Mouse (Mus musculus) heart, embryonic 16.5 days (tissue): ENCODE data around the gene Afap1. TPM values are rescaled to one million over a fixed set of nuclear protein-coding genes. Genes with fewer than 3 reads are reported as not detected.

Source experiments
- ATAC-seq: fragments of 200-750 bp; cut with Nextera tagmentation; replicated peaks from 2 replicates; pipeline ENCODE4 v1.8.0; 2017; ENCODE audit warnings: moderate number of reproducible peaks; ENCODE audit not compliant: insufficient read depth, low FRiP score; ENCODE audit errors: extremely low read depth
- H3K27ac ChIP-seq: fragments of 300-500 bp; sonication (generic); 2 replicates; pipeline ENCODE4 v1.5.1; 2014; ENCODE audit warnings: mild to moderate bottlenecking, low read length, control low read depth, moderate library complexity
- H3K27me3 ChIP-seq: fragments of 300-500 bp; sonication (generic); 2 replicates; pipeline ENCODE4 v1.6.1; 2014; ENCODE audit warnings: low read length, mixed read lengths; ENCODE audit not compliant: control insufficient read depth, insufficient read depth
- H3K36me3 ChIP-seq: fragments of 300-500 bp; sonication (generic); 2 replicates; pipeline ENCODE4 v1.6.1; 2014; ENCODE audit not compliant: control insufficient read depth, insufficient read depth
- H3K4me1 ChIP-seq: fragments of 300-500 bp; sonication (generic); 2 replicates; pipeline ENCODE4 v1.6.1; 2014; ENCODE audit warnings: low read length, mixed read lengths; ENCODE audit not compliant: control insufficient read depth, insufficient read depth
- H3K4me2 ChIP-seq: fragments of 300-500 bp; sonication (generic); 2 replicates; pipeline ENCODE4 v1.6.1; 2014; ENCODE audit warnings: low read depth, mild to moderate bottlenecking, control low read depth, low read length
- H3K4me3 ChIP-seq: fragments of 300-500 bp; sonication (generic); 2 replicates; pipeline ENCODE4 v1.5.1; 2014; ENCODE audit warnings: mild to moderate bottlenecking, control low read depth, low read length
- H3K9ac ChIP-seq: fragments of 300-500 bp; sonication (generic); 2 replicates; pipeline ENCODE4 v1.6.1; 2014; ENCODE audit warnings: low read length, control low read depth
- H3K9me3 ChIP-seq: fragments of 300-500 bp; sonication (generic); replicated peaks from 2 replicates; pipeline ENCODE4 v1.6.1; 2016; ENCODE audit warnings: low read length; ENCODE audit not compliant: control insufficient read depth
- WGBS: fragments of 180-500 bp; shearing (Covaris S2); extraction: QIAGEN DNeasy Blood & Tissue Kit; methylation state at CpG from one replicate; pipeline ENCODE4 v1.1.7; 2014; 5-methylcytosine and 5-hydroxymethylcytosine counted together
- polyA plus RNA-seq: library from polyadenylated mRNA; unstranded; fragments of >200 nt; fragmentation: Nextera tagmentation; extraction: Ambion mirVana; gene quantifications from 2 replicates; pipeline ENCODE4 v1.2.1, GENCODE M21; 2015

The Afap1 gene
- polyA plus RNA-seq, 1 experiment from 2014 or later, result 24.5 TPM

- H3K9me3 ChIP-seq, result no peaks in the 10 kb centered on the region
- ATAC-seq, result peak; percentile 75
- WGBS, result 31% methylated on average over 12 of the region's 12 CpGs
- H3K9ac ChIP-seq, result peak overlapping the region; percentile 53
- H3K4me2 ChIP-seq, result peak overlapping the region; percentile 45
- H3K27me3 ChIP-seq, result no peaks in the 10 kb centered on the region
- H3K36me3 ChIP-seq, result peaks cover 3% of the 10 kb centered on the region; the same call in 1 of the 2 replicates
- peak overlapping the region; percentile 81 for H3K27ac ChIP-seq
- no peak overlapping the region for H3K4me3 ChIP-seq
- H3K4me1 ChIP-seq, result peaks cover 78% of the 10 kb centered on the region
Measured at GRCm38 (mm10) chr5:35901226-35901809, 8.2 kb downstream of the Afap1 start.

- H3K4me2 ChIP-seq, result peak overlapping the region; percentile 31
- H3K27me3 ChIP-seq, result no peaks in the 10 kb centered on the region
- peak overlapping the region; percentile 28 for H3K9ac ChIP-seq
- H3K9me3 ChIP-seq, result no peaks in the 10 kb centered on the region
- H3K36me3 ChIP-seq, result 0 out of 2 replicates have a peak, but pooled peaks cover 3% of the 10 kb centered on the region
- no peak for ATAC-seq
- WGBS, result 28% methylated on average over 8 of the region's 8 CpGs
- H3K4me3 ChIP-seq, result no peak overlapping the region
- peaks cover 81% of the 10 kb centered on the region for H3K4me1 ChIP-seq
- peak overlapping the region; percentile 85 for H3K27ac ChIP-seq
Measured at GRCm38 (mm10) chr5:35903456-35903855, 10.3 kb downstream of the Afap1 start.

GRCm38 (mm10) chr5:35905283-35905682, 12.2 kb downstream of the Afap1 start:
- Histone ChIP-seq H3K36me3 (0 out of 2 replicates have a peak, but pooled peaks cover 3% of the 10 kb centered on the region), H3K4me3 (no peak overlapping the region), H3K4me2 (peak overlapping the region; percentile 31; the same call in 1 of the 2 replicates), H3K9ac (peak overlapping the region; percentile 68), H3K4me1 (peaks cover 82% of the 10 kb centered on the region), H3K9me3 (no peaks in the 10 kb centered on the region), H3K27me3 (no peaks in the 10 kb centered on the region), H3K27ac (peak overlapping the region; percentile 85)
- 0 out of 2 replicates have a peak, but pooled peaks have one; percentile 19 for ATAC-seq
- 35% methylated on average over 8 of the region's 8 CpGs for WGBS

GRCm38 (mm10) chr5:35907090-35907489, 14.0 kb downstream of the Afap1 start:
- no peak overlapping the region for H3K4me3 ChIP-seq
- H3K27ac ChIP-seq, result peak overlapping the region; percentile 82
- no peak overlapping the region for H3K4me2 ChIP-seq
- H3K4me1 ChIP-seq, result peaks cover 70% of the 10 kb centered on the region
- H3K27me3 ChIP-seq, result no peaks in the 10 kb centered on the region
- ATAC-seq, result no peak
- 0 out of 2 replicates have a peak, but pooled peaks cover under 1% of the 10 kb centered on the region for H3K9me3 ChIP-seq
- 55% methylated on average over 4 of the region's 4 CpGs for WGBS
- H3K9ac ChIP-seq, result no peak overlapping the region
- peaks cover 4% of the 10 kb centered on the region; the same call in 1 of the 2 replicates for H3K36me3 ChIP-seq

- Histone ChIP-seq H3K27ac (peak overlapping the region; percentile 82), H3K9ac (peak overlapping the region; percentile 60), H3K9me3 (peaks cover 5% of the 10 kb centered on the region; the same call in 1 of the 2 replicates), H3K27me3 (no peaks in the 10 kb centered on the region), H3K4me2 (peak overlapping the region; percentile 45), H3K36me3 (peaks cover 8% of the 10 kb centered on the region), H3K4me1 (peaks cover 67% of the 10 kb centered on the region), H3K4me3 (peak overlapping the region; percentile 7; the same call in 1 of the 2 replicates)
- WGBS, result 21% methylated on average over 15 of the region's 15 CpGs
- peak; percentile 78 for ATAC-seq
Measured at GRCm38 (mm10) chr5:35907633-35908426, 14.7 kb downstream of the Afap1 start.

GRCm38 (mm10) chr5:35908626-35909443, 15.7 kb downstream of the Afap1 start:
- H3K27me3 ChIP-seq, result no peaks in the 10 kb centered on the region
- peak overlapping the region; percentile 82 for H3K27ac ChIP-seq
- peak overlapping the region; percentile 60 for H3K9ac ChIP-seq
- H3K9me3 ChIP-seq, result peaks cover 5% of the 10 kb centered on the region; the same call in 1 of the 2 replicates
- ATAC-seq, result no peak
- peak overlapping the region; percentile 45 for H3K4me2 ChIP-seq
- H3K4me1 ChIP-seq, result peaks cover 58% of the 10 kb centered on the region
- H3K36me3 ChIP-seq, result peaks cover 7% of the 10 kb centered on the region
- no peak overlapping the region for H3K4me3 ChIP-seq
- WGBS, result 35% methylated on average over 13 of the region's 13 CpGs

GRCm38 (mm10) chr5:35915629-35916300, 22.6 kb downstream of the Afap1 start:
- Histone ChIP-seq H3K4me3 (no peak overlapping the region), H3K4me1 (peaks cover 51% of the 10 kb centered on the region), H3K4me2 (no peak overlapping the region), H3K9ac (no peak overlapping the region), H3K9me3 (peaks cover 5% of the 10 kb centered on the region; the same call in 1 of the 2 replicates), H3K36me3 (peaks cover 7% of the 10 kb centered on the region), H3K27ac (peak overlapping the region; percentile 43), H3K27me3 (no peaks in the 10 kb centered on the region)
- WGBS, result 69% methylated on average over 12 of the region's 12 CpGs
- no peak for ATAC-seq

GRCm38 (mm10) chr5:35916666-35917065, 23.5 kb downstream of the Afap1 start:
- Histone ChIP-seq H3K4me1 (peaks cover 59% of the 10 kb centered on the region), H3K36me3 (peaks cover 7% of the 10 kb centered on the region), H3K27ac (no peak overlapping the region), H3K9me3 (peaks cover 5% of the 10 kb centered on the region; the same call in 1 of the 2 replicates), H3K9ac (no peak overlapping the region), H3K4me2 (no peak overlapping the region), H3K4me3 (no peak overlapping the region), H3K27me3 (no peaks in the 10 kb centered on the region)
- ATAC-seq, result no peak
- WGBS, result 66% methylated on average over 5 of the region's 5 CpGs
